Mouse (Mus musculus) forebrain, embryonic 12.5 days (tissue): Measurements from ENCODE around the gene Upk3a. TPM values are rescaled to one million over a fixed set of nuclear protein-coding genes. Genes with fewer than 3 reads are reported as not detected.

Source experiments
- ATAC-seq: fragments of 200-750 bp; cut with Nextera tagmentation; 2 replicates; pipeline ENCODE4 v1.8.0; 2017; ENCODE audit warnings: moderate TSS enrichment; ENCODE audit not compliant: low FRiP score
- H3K27ac ChIP-seq: fragments of 300-500 bp; sonication (generic); 2 replicates; pipeline ENCODE4 v1.5.1; 2016; ENCODE audit warnings: mild to moderate bottlenecking
- H3K27me3 ChIP-seq: fragments of 300-500 bp; sonication (generic); 2 replicates; pipeline ENCODE4 v1.6.1; 2016; ENCODE audit warnings: mild to moderate bottlenecking
- H3K36me3 ChIP-seq: fragments of 300-500 bp; sonication (generic); replicated peaks from 2 replicates; pipeline ENCODE4 v1.6.1; 2016; ENCODE audit warnings: mild to moderate bottlenecking
- H3K4me1 ChIP-seq: fragments of 300-500 bp; sonication (generic); 2 replicates; pipeline ENCODE4 v1.6.1; 2016
- H3K4me2 ChIP-seq: fragments of 300-500 bp; sonication (generic); 2 replicates; pipeline ENCODE4 v1.6.1; 2016; ENCODE audit warnings: mild to moderate bottlenecking, moderate library complexity
- H3K4me3 ChIP-seq: fragments of 300-500 bp; sonication (generic); replicated peaks from 2 replicates; pipeline ENCODE4 v1.5.1; 2016; ENCODE audit warnings: mild to moderate bottlenecking
- H3K9ac ChIP-seq: fragments of 300-500 bp; sonication (generic); 2 replicates; pipeline ENCODE4 v1.6.1; 2016; ENCODE audit warnings: mild to moderate bottlenecking
- H3K9me3 ChIP-seq: fragments of 300-500 bp; sonication (generic); 2 replicates; pipeline ENCODE4 v1.6.1; 2016
- WGBS: fragments of 180-500 bp; shearing (Covaris S2); methylation state at CpG from one replicate; pipeline ENCODE4 v1.1.7; 2016; 5-methylcytosine and 5-hydroxymethylcytosine counted together
- polyA plus RNA-seq: library from polyadenylated mRNA; unstranded; fragments of >200 nt; fragmentation: Nextera tagmentation; extraction: Ambion mirVana; gene quantifications from 2 replicates; pipeline ENCODE4 v1.2.1, GENCODE M21; 2016

Upk3a gene
- polyA plus RNA-seq, 1 experiment from 2014 or later, result not detected

DNA sequence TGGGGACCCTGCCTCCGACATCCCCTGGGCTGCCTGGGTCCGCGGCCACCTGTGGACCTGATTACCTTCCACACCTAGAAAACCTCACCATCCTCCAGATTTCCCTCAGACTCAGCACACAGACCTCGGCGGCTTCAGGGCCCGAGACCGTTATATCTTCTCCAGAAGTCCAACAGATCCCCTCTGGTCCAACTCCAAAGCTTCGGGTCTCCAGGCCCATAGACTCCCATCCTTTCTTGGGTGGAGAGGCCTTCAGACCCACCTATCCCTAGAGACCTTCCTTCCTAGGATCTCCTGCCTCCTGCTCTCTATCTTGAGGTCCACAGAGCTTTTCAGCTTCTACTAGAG lies 20.4 kb downstream of the Upk3a start:
- Histone ChIP-seq H3K36me3 (no peaks in the 10 kb centered on the region), H3K27me3 (peaks cover 44% of the 10 kb centered on the region), H3K9me3 (no peaks in the 10 kb centered on the region), H3K4me2 (peak overlapping the region; percentile 69), H3K4me3 (peak overlapping the region; percentile 64), H3K9ac (peak overlapping the region; percentile 81), H3K27ac (no peak overlapping the region), H3K4me1 (peaks cover 26% of the 10 kb centered on the region)
- 6% methylated on average over 8 of the region's 8 CpGs for WGBS
- peak; percentile 10; the same call in 1 of the 2 replicates for ATAC-seq

DNA sequence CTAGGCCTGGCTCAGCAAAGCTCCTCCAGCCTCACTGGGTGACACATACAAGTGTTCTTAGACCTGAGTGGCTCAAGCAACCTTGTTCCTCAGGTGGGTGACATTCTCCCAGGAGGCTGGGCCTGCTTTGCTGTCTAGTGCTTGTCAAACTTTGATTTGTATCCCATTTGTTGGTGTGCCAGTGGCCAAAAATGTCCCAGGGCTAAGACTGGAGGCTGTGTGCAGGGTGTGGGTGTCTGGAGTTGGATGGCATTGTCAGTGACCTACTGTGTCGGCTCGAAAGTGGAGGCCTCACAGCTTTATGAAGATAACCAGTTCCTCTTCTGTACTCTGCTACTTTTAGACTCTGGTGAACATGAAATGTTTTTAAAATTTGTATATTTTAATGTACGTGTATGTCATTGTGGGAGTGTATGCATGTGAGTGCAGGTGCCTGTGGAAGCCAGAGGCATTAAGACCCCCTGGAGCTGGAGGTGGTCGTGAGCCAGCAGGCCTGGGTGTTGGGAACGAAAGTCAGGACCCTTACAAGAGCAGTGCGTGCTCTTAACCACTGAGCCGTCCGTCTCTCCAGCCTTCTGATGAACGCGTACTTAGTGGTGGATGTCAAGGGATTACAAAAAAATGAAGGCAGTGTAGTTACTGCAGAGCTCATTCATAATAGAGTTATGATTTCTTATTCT lies 24.7 kb downstream of the Upk3a start:
- peaks cover 38% of the 10 kb centered on the region for H3K4me1 ChIP-seq
- H3K4me3 ChIP-seq, result no peak overlapping the region
- no peak for ATAC-seq
- H3K4me2 ChIP-seq, result no peak overlapping the region
- peaks cover 9% of the 10 kb centered on the region; the same call in 1 of the 2 replicates for H3K36me3 ChIP-seq
- H3K9me3 ChIP-seq, result no peaks in the 10 kb centered on the region
- 80% methylated on average over 10 of the region's 10 CpGs for WGBS
- no peak overlapping the region; the same call in 1 of the 2 replicates for H3K27ac ChIP-seq
- peaks cover 49% of the 10 kb centered on the region for H3K27me3 ChIP-seq
- H3K9ac ChIP-seq, result no peak overlapping the region

DNA sequence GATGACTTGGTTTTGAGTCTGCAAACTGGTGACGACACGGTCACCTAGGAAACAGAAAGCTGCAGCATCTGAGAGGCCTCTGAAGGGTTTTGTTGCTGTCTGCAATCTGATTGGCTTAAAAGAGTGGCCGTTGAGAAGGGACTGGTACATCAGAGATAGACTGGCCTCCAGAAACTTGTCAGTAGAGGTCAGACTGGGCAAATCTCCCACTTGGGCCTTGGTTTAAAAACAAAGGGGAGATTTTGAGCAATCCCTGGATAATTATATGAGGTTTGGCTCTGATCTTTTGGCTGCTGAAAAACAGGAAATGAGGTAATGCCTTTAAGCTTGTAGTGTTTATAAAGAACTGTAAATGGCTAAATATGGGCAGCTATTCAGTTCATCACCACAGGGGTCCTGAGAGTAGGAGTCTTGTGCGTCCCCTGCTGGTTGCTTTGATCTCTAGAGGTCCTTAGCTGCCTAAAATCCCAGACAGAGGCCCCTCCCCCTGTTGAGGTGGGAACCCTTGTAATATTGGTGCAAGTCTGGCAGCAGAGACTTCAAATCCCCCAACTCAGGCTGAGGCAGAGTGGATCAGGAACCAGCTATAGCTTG lies 25.5 kb downstream of the Upk3a start:
- Histone ChIP-seq H3K4me3 (no peak overlapping the region), H3K4me1 (peaks cover 36% of the 10 kb centered on the region), H3K9me3 (no peaks in the 10 kb centered on the region), H3K27ac (peak overlapping the region; percentile 72), H3K36me3 (peaks cover 13% of the 10 kb centered on the region; the same call in 1 of the 2 replicates), H3K9ac (no peak overlapping the region), H3K4me2 (peak overlapping the region; percentile 13; the same call in 1 of the 2 replicates), H3K27me3 (peaks cover 49% of the 10 kb centered on the region)
- 5% methylated on average over 4 of the region's 4 CpGs for WGBS
- ATAC-seq, result peak; percentile 86; the same call in 1 of the 2 replicates

- Histone ChIP-seq H3K9me3 (no peaks in the 10 kb centered on the region), H3K4me2 (0 out of 2 replicates have a peak overlapping the region, but pooled peaks have one; percentile 6), H3K4me1 (peaks cover 30% of the 10 kb centered on the region), H3K27ac (peak overlapping the region; percentile 72), H3K27me3 (peaks cover 47% of the 10 kb centered on the region), H3K36me3 (peaks cover 14% of the 10 kb centered on the region; the same call in 1 of the 2 replicates), H3K4me3 (no peak overlapping the region), H3K9ac (no peak overlapping the region)
- ATAC-seq, result no peak
- WGBS, result 64% methylated on average over 5 of the region's 5 CpGs
Measured at GRCm38 (mm10) chr15:85043116-85043515, 26.2 kb downstream of the Upk3a start.

GRCm38 (mm10) chr15:85043761-85044160 lies 26.8 kb downstream of the Upk3a start:
- Histone ChIP-seq H3K27ac (no peak overlapping the region), H3K9ac (0 out of 2 replicates have a peak overlapping the region, but pooled peaks have one; percentile 7), H3K4me1 (peaks cover 28% of the 10 kb centered on the region), H3K36me3 (peaks cover 20% of the 10 kb centered on the region; the same call in 1 of the 2 replicates), H3K4me3 (no peak overlapping the region), H3K4me2 (no peak overlapping the region), H3K9me3 (no peaks in the 10 kb centered on the region), H3K27me3 (peaks cover 41% of the 10 kb centered on the region)
- 81% methylated on average over 5 of the region's 5 CpGs for WGBS
- ATAC-seq, result no peak

DNA sequence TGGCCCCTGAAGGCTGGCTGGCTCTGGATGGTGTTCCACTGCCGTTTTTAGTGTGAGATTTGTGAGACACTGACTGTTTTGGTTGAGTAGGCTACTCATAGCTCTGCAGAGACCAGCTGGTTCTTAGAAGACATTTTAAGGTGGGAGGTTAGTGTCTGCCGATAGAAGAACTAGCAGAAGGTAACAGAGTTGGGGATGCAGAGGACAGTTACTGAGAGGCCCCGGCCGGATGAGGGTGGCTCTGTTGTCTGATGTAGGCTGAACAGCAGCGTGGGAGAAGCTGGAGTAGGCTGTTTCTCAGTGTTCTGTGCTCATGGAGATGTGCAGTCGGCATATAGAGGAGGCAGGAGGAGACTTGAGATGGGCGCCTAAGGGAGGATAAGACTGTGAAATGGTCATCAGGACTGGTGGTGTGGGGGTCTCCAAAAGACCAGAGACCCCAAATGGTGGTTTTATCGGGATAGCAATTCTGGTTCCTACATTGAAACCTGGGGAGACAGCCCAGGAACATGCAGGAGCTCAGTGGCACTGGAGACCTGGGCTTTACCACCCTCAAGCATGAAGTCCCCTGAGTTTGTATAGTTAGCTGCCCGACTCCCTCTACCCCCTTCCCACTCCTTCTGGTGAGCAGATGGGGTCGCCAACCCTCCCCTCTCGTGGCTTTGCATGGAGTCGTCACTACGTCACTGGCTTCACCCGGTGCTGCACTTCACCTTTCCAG lies 29.4 kb downstream of the Upk3a start:
- H3K9me3 ChIP-seq, result no peaks in the 10 kb centered on the region
- peaks cover 37% of the 10 kb centered on the region for H3K36me3 ChIP-seq
- WGBS, result 89% methylated on average over 14 of the region's 14 CpGs
- no peak for ATAC-seq
- no peak overlapping the region for H3K27ac ChIP-seq
- peaks cover 27% of the 10 kb centered on the region for H3K4me1 ChIP-seq
- H3K27me3 ChIP-seq, result peaks cover 25% of the 10 kb centered on the region
- no peak overlapping the region for H3K9ac ChIP-seq
- H3K4me2 ChIP-seq, result no peak overlapping the region
- no peak overlapping the region for H3K4me3 ChIP-seq

DNA sequence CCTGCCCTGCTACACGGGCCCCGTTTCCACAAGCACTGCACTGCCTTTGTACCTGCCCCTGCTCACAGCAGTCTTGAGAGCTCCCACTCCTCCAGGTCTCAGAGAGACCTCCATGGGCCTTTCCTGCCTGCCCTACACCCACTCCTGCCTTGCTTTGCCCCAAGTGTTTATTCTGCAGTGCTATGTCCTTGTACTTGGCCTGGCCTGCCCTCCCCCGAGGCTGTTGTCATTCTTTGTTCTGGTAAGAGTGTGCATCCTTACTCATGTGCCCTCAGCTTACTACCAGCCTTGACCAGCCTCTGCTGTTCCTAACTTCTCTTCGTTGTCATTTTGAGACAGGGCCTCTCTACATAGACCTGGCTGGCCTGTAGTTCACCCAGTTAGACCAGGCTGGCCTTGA lies 30.9 kb downstream of the Upk3a start:
- peaks cover 12% of the 10 kb centered on the region for H3K4me1 ChIP-seq
- H3K4me2 ChIP-seq, result no peak overlapping the region
- peaks cover 46% of the 10 kb centered on the region for H3K36me3 ChIP-seq
- H3K27ac ChIP-seq, result no peak overlapping the region
- H3K27me3 ChIP-seq, result peaks cover 25% of the 10 kb centered on the region
- H3K9me3 ChIP-seq, result no peaks in the 10 kb centered on the region
- H3K9ac ChIP-seq, result no peak overlapping the region
- H3K4me3 ChIP-seq, result no peak overlapping the region
- no peak for ATAC-seq
- 89% methylated on average over 4 of the region's 4 CpGs for WGBS

DNA sequence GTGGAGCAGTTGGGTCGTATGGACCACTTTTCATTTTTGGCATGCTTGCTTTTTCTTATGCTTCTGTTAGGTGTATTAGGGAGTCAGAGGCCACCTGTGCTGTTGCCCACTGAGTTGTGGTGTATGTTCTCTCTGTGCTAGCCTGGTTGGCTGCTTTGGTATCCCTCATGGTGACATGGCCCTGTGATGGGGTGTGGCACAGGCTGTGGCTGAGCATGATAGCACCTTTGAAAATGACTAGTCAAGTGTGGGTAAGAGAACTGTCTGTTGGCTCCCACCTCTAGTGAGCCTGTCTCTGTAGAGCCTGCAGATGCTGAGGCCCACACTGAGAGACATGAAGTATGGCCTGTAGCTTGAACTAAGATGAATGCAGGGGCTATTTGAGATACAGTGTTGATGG lies 32.8 kb downstream of the Upk3a start:
- ATAC-seq, result no peak
- Histone ChIP-seq H3K4me3 (no peak overlapping the region), H3K27ac (no peak overlapping the region), H3K36me3 (peaks cover 57% of the 10 kb centered on the region), H3K4me2 (no peak overlapping the region), H3K27me3 (peaks cover 10% of the 10 kb centered on the region), H3K9me3 (no peaks in the 10 kb centered on the region), H3K4me1 (no peaks in the 10 kb centered on the region), H3K9ac (no peak overlapping the region)
- 100% methylated on average over 1 of the region's 1 CpGs for WGBS

- Histone ChIP-seq H3K4me3 (no peak overlapping the region), H3K36me3 (peaks cover 35% of the 10 kb centered on the region), H3K4me1 (no peaks in the 10 kb centered on the region), H3K9me3 (no peaks in the 10 kb centered on the region), H3K9ac (no peak overlapping the region), H3K27ac (no peak overlapping the region), H3K27me3 (no peaks in the 10 kb centered on the region), H3K4me2 (no peak overlapping the region)
- 96% methylated on average over 3 of the region's 3 CpGs for WGBS
- no peak for ATAC-seq
Measured at GRCm38 (mm10) chr15:85054098-85054497, 37.2 kb downstream of the Upk3a start.

DNA sequence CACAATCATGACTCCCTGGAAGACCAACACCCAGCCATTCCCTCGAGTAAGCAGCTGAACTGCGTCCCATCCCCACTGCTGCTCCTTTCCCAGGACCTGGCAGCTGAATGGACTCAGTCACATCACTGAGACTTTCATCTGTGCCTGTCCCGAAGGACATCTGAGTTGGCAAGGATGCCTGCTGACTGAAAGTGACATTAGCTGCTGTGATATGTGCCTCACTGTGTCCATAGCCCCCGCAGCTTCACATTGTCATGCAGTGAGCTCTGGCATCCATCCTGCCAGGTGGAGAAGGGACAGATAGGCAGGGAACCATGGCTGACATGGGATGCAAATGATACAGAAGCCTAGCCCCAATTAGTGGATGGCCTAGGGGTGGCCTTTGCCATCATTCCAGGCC lies 38.2 kb downstream of the Upk3a start:
- Histone ChIP-seq H3K4me3 (no peak overlapping the region), H3K27ac (no peak overlapping the region), H3K4me2 (no peak overlapping the region), H3K9ac (no peak overlapping the region), H3K27me3 (no peaks in the 10 kb centered on the region), H3K36me3 (peaks cover 28% of the 10 kb centered on the region), H3K4me1 (no peaks in the 10 kb centered on the region), H3K9me3 (no peaks in the 10 kb centered on the region)
- ATAC-seq, result no peak
- WGBS, result 85% methylated on average over 4 of the region's 4 CpGs

- WGBS, result 92% methylated on average over 2 of the region's 2 CpGs
- Histone ChIP-seq H3K36me3 (peaks cover 3% of the 10 kb centered on the region), H3K4me1 (no peaks in the 10 kb centered on the region), H3K9ac (no peak overlapping the region), H3K4me3 (no peak overlapping the region), H3K27me3 (no peaks in the 10 kb centered on the region), H3K27ac (no peak overlapping the region), H3K9me3 (no peaks in the 10 kb centered on the region), H3K4me2 (no peak overlapping the region)
- ATAC-seq, result no peak
Measured at GRCm38 (mm10) chr15:85063421-85063820, 46.5 kb downstream of the Upk3a start.

GRCm38 (mm10) chr15:85070561-85070960 lies 53.6 kb downstream of the Upk3a start:
- H3K27ac ChIP-seq, result no peak overlapping the region
- no peaks in the 10 kb centered on the region for H3K4me1 ChIP-seq
- H3K27me3 ChIP-seq, result no peaks in the 10 kb centered on the region
- ATAC-seq, result no peak
- WGBS, result 49% methylated on average over 2 of the region's 2 CpGs
- H3K4me2 ChIP-seq, result no peak overlapping the region
- H3K36me3 ChIP-seq, result no peaks in the 10 kb centered on the region
- H3K9ac ChIP-seq, result no peak overlapping the region
- H3K4me3 ChIP-seq, result no peak overlapping the region
- H3K9me3 ChIP-seq, result no peaks in the 10 kb centered on the region
